Mouse (Mus musculus) cortical plate, adult 2 months (tissue): ENCODE measurements around the gene Clic6. TPM values are rescaled to one million over a fixed set of nuclear protein-coding genes. Genes with fewer than 3 reads are reported as not detected.

Experiments used
- H3K27ac ChIP-seq: fragments of 200-500 bp; 2 replicates; pipeline ENCODE4 v1.5.1; 2012; ENCODE audit warnings: low read length, control low read depth, inconsistent platforms; ENCODE audit not compliant: insufficient read depth
- H3K4me1 ChIP-seq: fragments of 200-500 bp; 2 replicates; pipeline ENCODE4 v1.6.1; 2011; ENCODE audit warnings: low read length; ENCODE audit not compliant: control insufficient read depth, insufficient read depth
- H3K4me3 ChIP-seq: fragments of 200-500 bp; 2 replicates; pipeline ENCODE4 v1.5.1; 2011; ENCODE audit warnings: mild to moderate bottlenecking, low read length, control low read depth; ENCODE audit not compliant: insufficient read depth
- CTCF ChIP-seq: fragments of 200-500 bp; IDR thresholded peaks from 2 replicates; pipeline ENCODE4 v1.5.1; 2011; ENCODE audit warnings: mild to moderate bottlenecking, control low read depth, low read length; ENCODE audit not compliant: insufficient read depth; ENCODE audit errors: extremely low read depth
- POLR2A ChIP-seq: fragments of 200-500 bp; IDR thresholded peaks from 2 replicates; pipeline ENCODE4 v1.6.1; 2011; ENCODE audit warnings: mild to moderate bottlenecking, low read length, control low read depth; ENCODE audit not compliant: insufficient read depth; ENCODE audit errors: extremely low read depth
- polyA plus RNA-seq: library from polyadenylated mRNA; depleted of rRNA; stranded (reverse); fragments of >200 nt; gene quantifications from 2 replicates; pipeline ENCODE4 v1.2.3, GENCODE M21; 2012

Gene Clic6
- polyA plus RNA-seq, 1 experiment: 1.5 TPM

- peak overlapping the region; percentile 48 for H3K27ac ChIP-seq
- peak overlapping the region; percentile 73 for H3K4me3 ChIP-seq
- TF ChIP-seq CTCF (no peak), POLR2A (peak; percentile 43; the same call in 1 of the 2 replicates)
- H3K4me1 ChIP-seq: peaks cover 6% of the 10 kb centered on the region
Measured at GRCm38 (mm10) chr16:92465642-92466526, 19.7 kb upstream of the Clic6 start.

GRCm38 (mm10) chr16:92467041-92467440 lies 18.5 kb upstream of the Clic6 start:
- H3K27ac ChIP-seq: no peak overlapping the region
- no peak overlapping the region for H3K4me3 ChIP-seq
- H3K4me1 ChIP-seq: peaks cover 6% of the 10 kb centered on the region
- TF ChIP-seq POLR2A (no peak), CTCF (no peak)

- TF ChIP-seq CTCF (no peak), POLR2A (no peak)
- Histone ChIP-seq H3K4me3 (no peak overlapping the region), H3K27ac (no peak overlapping the region), H3K4me1 (peaks cover 6% of the 10 kb centered on the region; the same call in 1 of the 2 replicates)
Measured at GRCm38 (mm10) chr16:92468459-92468858, 17.1 kb upstream of the Clic6 start.

GRCm38 (mm10) chr16:92470706-92471105 lies 14.8 kb upstream of the Clic6 start, which contains the start of gene Rcan1:
Gene Rcan1 (minus strand): TSS chr16:92470867.
- Histone ChIP-seq H3K4me1 (no peaks in the 10 kb centered on the region), H3K27ac (no peak within 1 kb of the TSS), H3K4me3 (no peak within 1 kb of the TSS)
- TF ChIP-seq POLR2A (no peak), CTCF (no peak)

- no peak for TF ChIP-seq CTCF
- TF ChIP-seq POLR2A: no peak
- Histone ChIP-seq H3K4me1 (no peaks in the 10 kb centered on the region), H3K4me3 (no peak overlapping the region)
Measured at GRCm38 (mm10) chr16:92472898-92473297, 12.6 kb upstream of the Clic6 start.

GRCm38 (mm10) chr16:92475093-92475860 lies 10.3 kb upstream of the Clic6 start:
- Histone ChIP-seq H3K4me3 (no peak overlapping the region), H3K4me1 (no peaks in the 10 kb centered on the region), H3K27ac (no peak overlapping the region)
- TF ChIP-seq POLR2A (no peak), CTCF (no peak)

More at GRCm38 (mm10) chr16:92472898-92473297, 12.6 kb upstream of the Clic6 start:
- no peak overlapping the region for H3K27ac ChIP-seq

GRCm38 (mm10) chr16:92478561-92479150 lies 6.9 kb upstream of the Clic6 start:
- no peak overlapping the region for H3K27ac ChIP-seq
- H3K4me3 ChIP-seq: no peak overlapping the region
- no peaks in the 10 kb centered on the region for H3K4me1 ChIP-seq
- TF ChIP-seq POLR2A (no peak), CTCF (peak; percentile 72)

GRCm38 (mm10) chr16:92487086-92487485 lies 1.6 kb downstream of the Clic6 start:
- Histone ChIP-seq H3K27ac (no peak overlapping the region), H3K4me1 (no peaks in the 10 kb centered on the region), H3K4me3 (no peak overlapping the region)
- TF ChIP-seq POLR2A: no peak
- no peak for TF ChIP-seq CTCF

GRCm38 (mm10) chr16:92487489-92487888 lies 2.0 kb downstream of the Clic6 start:
- TF ChIP-seq POLR2A: no peak
- TF ChIP-seq CTCF: peak; percentile 44
- Histone ChIP-seq H3K4me3 (no peak overlapping the region), H3K4me1 (no peaks in the 10 kb centered on the region), H3K27ac (no peak overlapping the region)

GRCm38 (mm10) chr16:92488456-92488855 lies 2.9 kb downstream of the Clic6 start:
- H3K27ac ChIP-seq: no peak overlapping the region
- no peak overlapping the region for H3K4me3 ChIP-seq
- TF ChIP-seq POLR2A (no peak), CTCF (no peak)
- H3K4me1 ChIP-seq: no peaks in the 10 kb centered on the region
